Mouse (Mus musculus) lung, adult 2 months (tissue): Measurements from ENCODE around the gene Tmem88.

Experiments
- CTCF ChIP-seq: fragments of 200-500 bp; IDR thresholded peaks from 2 replicates; pipeline ENCODE4 v1.5.1; 2011; ENCODE audit warnings: mild to moderate bottlenecking, low read length, control low read depth; ENCODE audit not compliant: insufficient read depth
- POLR2A ChIP-seq: fragments of 200-500 bp; IDR thresholded peaks from 2 replicates; pipeline ENCODE4 v1.6.1; 2011; ENCODE audit warnings: low read depth, mild to moderate bottlenecking, control low read depth, low read length, borderline replicate concordance; ENCODE audit errors: extremely low read depth

GRCm38 (mm10) chr11:69406867-69407723 lies 9.1 kb upstream of the Tmem88 start:
- no peak for TF ChIP-seq POLR2A
- TF ChIP-seq CTCF = no peak
